Mouse (Mus musculus) liver, embryonic 15.5 days (tissue): ENCODE results near the gene Sbk3. TPM values are rescaled to one million over a fixed set of nuclear protein-coding genes. Genes with fewer than 3 reads are reported as not detected.
A peak's percentile ranks its signal among the peaks of the same experiment; 100 is the strongest.
"Not testable (repeated sequence)": the region's sequence is repeated elsewhere in the genome, so short reads cannot be mapped to it uniquely, and the experiment has no call there.

ENCODE experiments used
- ATAC-seq: fragments of 200-750 bp; cut with Nextera tagmentation; 2 replicates; pipeline ENCODE4 v1.8.0; 2017; ENCODE audit warnings: moderate number of reproducible peaks, mild to moderate bottlenecking, moderate library complexity; ENCODE audit not compliant: insufficient read depth
- H3K27ac ChIP-seq: fragments of 300-500 bp; sonication (generic); replicated peaks from 2 replicates; pipeline ENCODE4 v1.5.1; 2015; ENCODE audit warnings: mild to moderate bottlenecking, inconsistent platforms
- H3K27me3 ChIP-seq: fragments of 300-500 bp; sonication (generic); 2 replicates; pipeline ENCODE4 v1.6.1; 2015; ENCODE audit warnings: mild to moderate bottlenecking, inconsistent platforms
- H3K36me3 ChIP-seq: fragments of 300-500 bp; sonication (generic); replicated peaks from 2 replicates; pipeline ENCODE4 v1.6.1; 2015; ENCODE audit warnings: moderate library complexity, mild to moderate bottlenecking, inconsistent platforms
- H3K4me1 ChIP-seq: fragments of 300-500 bp; sonication (generic); replicated peaks from 2 replicates; pipeline ENCODE4 v1.6.1; 2015; ENCODE audit warnings: inconsistent platforms
- H3K4me2 ChIP-seq: fragments of 300-500 bp; sonication (generic); 2 replicates; pipeline ENCODE4 v1.6.1; 2015; ENCODE audit warnings: moderate library complexity, mild to moderate bottlenecking, inconsistent platforms
- H3K4me3 ChIP-seq: fragments of 300-500 bp; sonication (generic); replicated peaks from 2 replicates; pipeline ENCODE4 v1.5.1; 2015; ENCODE audit warnings: mild to moderate bottlenecking, inconsistent platforms
- H3K9ac ChIP-seq: fragments of 300-500 bp; sonication (generic); 2 replicates; pipeline ENCODE4 v1.6.1; 2015; ENCODE audit warnings: moderate library complexity, mild to moderate bottlenecking, inconsistent platforms
- H3K9me3 ChIP-seq: fragments of 300-500 bp; sonication (generic); replicated peaks from 2 replicates; pipeline ENCODE4 v1.6.1; 2016; ENCODE audit warnings: inconsistent platforms
- WGBS: fragments of 180-500 bp; shearing (Covaris S2); methylation state at CpG from one replicate; pipeline ENCODE4 v1.1.7; 2015; ENCODE audit warnings: mixed read lengths; ENCODE audit not compliant: insufficient replicate concordance; 5-methylcytosine and 5-hydroxymethylcytosine counted together
- polyA plus RNA-seq: library from polyadenylated mRNA; unstranded; fragments of >200 nt; fragmentation: Nextera tagmentation; extraction: Ambion mirVana; gene quantifications from 2 replicates; pipeline ENCODE4 v1.2.1, GENCODE M21; 2015

Sbk3 gene
- not detected in 2 replicates for polyA plus RNA-seq

DNA sequence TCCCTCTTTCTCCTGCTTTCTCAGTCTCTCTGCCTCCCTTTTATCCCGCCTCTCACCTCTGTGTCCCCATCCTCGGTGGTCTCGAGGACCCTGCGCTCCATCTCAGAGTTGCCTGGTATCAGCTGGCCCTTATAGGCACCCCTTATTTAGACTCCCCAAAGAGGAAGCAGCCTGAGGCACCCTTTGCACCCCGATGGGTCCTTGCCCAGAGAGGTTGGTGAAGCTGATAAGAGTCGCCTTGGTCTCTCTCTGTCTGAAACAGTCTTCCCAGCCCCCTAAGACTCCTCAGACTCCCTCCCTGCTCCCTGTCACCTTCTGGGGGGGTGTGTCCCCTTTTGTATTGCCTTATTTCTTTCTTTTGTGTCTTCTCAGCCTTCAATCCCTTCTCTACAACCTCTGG lies at the start of gene Sbk3:
Gene Sbk3 (minus strand): TSS at position 101 of the 400 bp plus-strand sequence.
- Histone ChIP-seq H3K4me1 (no peaks in the 10 kb centered on the region), H3K27me3 (no peaks in the 10 kb centered on the region), H3K36me3 (no peaks in the 10 kb centered on the region), H3K9ac (no peak within 1 kb of the TSS), H3K4me2 (no peak within 1 kb of the TSS), H3K4me3 (no peak within 1 kb of the TSS), H3K9me3 (no peaks in the 10 kb centered on the region), H3K27ac (no peak within 1 kb of the TSS)
- 23% methylated on average over 6 of the region's 6 CpGs for WGBS
- no peak for ATAC-seq

GRCm38 (mm10) chr7:5020685-5021084 lies 49.7 kb upstream of the Sbk3 start:
- Histone ChIP-seq H3K9me3 (no peaks in the 10 kb centered on the region), H3K27me3 (no peaks in the 10 kb centered on the region), H3K4me2 (peak overlapping the region; percentile 78), H3K36me3 (peaks cover 42% of the 10 kb centered on the region), H3K9ac (peak overlapping the region; percentile 94), H3K27ac (peak overlapping the region; percentile 94), H3K4me1 (peaks cover 43% of the 10 kb centered on the region), H3K4me3 (peak overlapping the region; percentile 81)
- peak; percentile 23 for ATAC-seq
- WGBS, result under 1% methylated on average over 15 of the region's 15 CpGs

GRCm38 (mm10) chr7:5020000-5020681 lies 49.2 kb upstream of the Sbk3 start, which contains the start of the genes Zfp865 and Ccdc106:
Gene Zfp865 (plus strand): TSS chr7:5020376.
Gene Ccdc106 (plus strand): TSS chr7:5020553.
- Histone ChIP-seq H3K4me1 (peaks cover 45% of the 10 kb centered on the region), H3K4me2 (peak within 1 kb of the TSS; percentile 78), H3K36me3 (peaks cover 41% of the 10 kb centered on the region), H3K27ac (peak within 1 kb of the TSS; percentile 94), H3K27me3 (no peaks in the 10 kb centered on the region), H3K9me3 (no peaks in the 10 kb centered on the region), H3K9ac (peak within 1 kb of the TSS; percentile 94), H3K4me3 (peak within 1 kb of the TSS; percentile 81)
- WGBS, result under 1% methylated on average over 49 of the region's 49 CpGs
- ATAC-seq, result peak; percentile 86

DNA sequence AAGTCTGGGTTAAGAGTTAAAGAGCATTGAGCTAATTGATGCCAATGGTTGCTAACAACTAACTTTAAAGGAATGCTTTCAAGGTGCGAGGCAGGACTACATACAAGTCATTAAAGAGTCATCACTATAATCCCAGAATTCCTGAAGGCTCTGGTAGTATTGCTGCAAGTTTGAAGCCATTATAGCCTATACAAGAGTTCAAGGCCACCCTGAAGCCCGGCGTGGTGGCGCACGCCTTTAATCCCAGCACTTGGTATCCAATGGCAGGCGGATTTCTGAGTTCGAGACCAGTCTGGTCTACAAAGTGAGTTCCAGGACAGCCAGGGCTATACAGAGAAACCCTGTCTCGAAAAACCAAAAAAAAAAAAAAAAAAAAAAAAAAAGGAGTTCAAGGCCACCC lies 48.6 kb upstream of the Sbk3 start:
- peaks cover 36% of the 10 kb centered on the region for H3K36me3 ChIP-seq
- peak overlapping the region; percentile 81 for H3K4me3 ChIP-seq
- H3K9ac ChIP-seq, result peak overlapping the region; percentile 94; the same call in 1 of the 2 replicates
- H3K27ac ChIP-seq, result peak overlapping the region; percentile 94
- not testable (repeated sequence) for H3K27me3 ChIP-seq, ATAC-seq, H3K9me3 ChIP-seq
- H3K4me2 ChIP-seq, result peak overlapping the region; percentile 78
- WGBS, result 20% methylated on average over 8 of the region's 8 CpGs
- peaks cover 45% of the 10 kb centered on the region for H3K4me1 ChIP-seq

DNA sequence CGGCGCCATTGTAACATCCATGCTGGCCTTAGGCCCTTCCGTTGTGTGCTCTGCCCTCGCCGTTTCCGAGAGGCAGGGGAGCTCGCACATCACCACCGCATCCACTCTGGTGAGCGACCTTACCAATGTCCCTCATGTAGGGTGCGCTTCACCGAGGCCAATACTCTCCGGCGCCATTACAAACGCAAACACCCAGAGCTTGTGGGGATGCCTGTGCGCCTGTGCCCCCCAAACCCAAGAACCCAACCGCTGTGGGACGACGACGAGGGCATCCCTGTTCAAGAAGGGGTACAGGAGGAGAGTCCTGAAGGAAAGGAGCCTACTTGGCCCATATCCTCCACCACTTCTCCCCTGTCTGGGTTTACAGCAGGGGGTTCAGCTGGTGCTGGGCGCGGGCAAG lies 47.0 kb upstream of the Sbk3 start:
- Histone ChIP-seq H3K27me3 (no peaks in the 10 kb centered on the region), H3K36me3 (peaks cover 28% of the 10 kb centered on the region), H3K4me2 (no peak overlapping the region), H3K27ac (no peak overlapping the region), H3K9ac (no peak overlapping the region), H3K4me1 (peaks cover 57% of the 10 kb centered on the region), H3K4me3 (no peak overlapping the region), H3K9me3 (no peaks in the 10 kb centered on the region)
- 90% methylated on average over 21 of the region's 21 CpGs for WGBS
- no peak for ATAC-seq

DNA sequence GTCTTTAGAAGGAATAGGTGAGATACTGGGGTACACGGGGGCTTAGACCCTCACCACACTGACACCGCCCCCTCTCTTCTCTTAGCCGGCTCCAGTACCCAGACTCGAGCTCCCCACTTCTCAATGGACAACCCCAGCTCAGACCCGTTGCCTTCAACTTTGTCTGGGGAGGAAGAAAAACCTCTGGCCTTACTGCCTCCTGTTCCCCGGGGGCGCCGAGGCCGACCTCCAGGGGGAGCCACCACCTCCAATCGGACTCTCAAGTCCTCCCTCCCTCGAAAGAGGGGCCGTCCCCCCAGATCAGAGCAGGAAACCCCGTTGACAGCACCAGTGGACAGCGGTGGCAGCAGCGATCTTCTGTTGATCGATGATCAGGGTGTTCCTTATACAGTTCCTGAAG lies 46.4 kb upstream of the Sbk3 start:
- Histone ChIP-seq H3K27ac (no peak overlapping the region), H3K4me2 (no peak overlapping the region), H3K27me3 (no peaks in the 10 kb centered on the region), H3K4me1 (peaks cover 55% of the 10 kb centered on the region), H3K9ac (no peak overlapping the region), H3K4me3 (no peak overlapping the region), H3K36me3 (peaks cover 28% of the 10 kb centered on the region), H3K9me3 (no peaks in the 10 kb centered on the region)
- 82% methylated on average over 16 of the region's 16 CpGs for WGBS
- no peak for ATAC-seq

DNA sequence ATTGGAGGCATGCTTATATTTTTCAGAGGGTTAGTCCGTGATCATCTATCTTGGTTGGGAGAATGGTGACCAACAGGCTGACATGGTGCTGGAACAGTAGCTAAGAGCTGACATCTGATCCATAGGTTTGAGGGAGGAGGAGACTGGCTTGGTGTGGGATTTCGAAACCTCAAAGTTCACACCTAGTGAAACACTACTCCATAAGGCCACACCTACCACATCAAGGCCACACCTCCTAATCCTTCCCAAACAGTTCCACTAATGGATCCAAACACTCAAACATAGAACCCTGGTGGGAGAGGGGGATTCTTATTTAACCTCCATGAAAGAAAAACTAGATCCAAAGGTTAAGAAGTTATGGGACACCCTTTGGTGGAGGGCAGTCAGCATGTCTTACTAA lies 46.0 kb upstream of the Sbk3 start:
- Histone ChIP-seq H3K4me1 (peaks cover 50% of the 10 kb centered on the region), H3K9ac (no peak overlapping the region), H3K9me3 (no peaks in the 10 kb centered on the region), H3K4me3 (no peak overlapping the region), H3K4me2 (no peak overlapping the region), H3K27ac (no peak overlapping the region), H3K27me3 (no peaks in the 10 kb centered on the region), H3K36me3 (peaks cover 30% of the 10 kb centered on the region)
- 90% methylated on average over 2 of the region's 2 CpGs for WGBS
- ATAC-seq, result no peak

- 41% methylated on average over 3 of the region's 3 CpGs for WGBS
- Histone ChIP-seq H3K36me3 (peaks cover 39% of the 10 kb centered on the region), H3K9ac (peak overlapping the region; percentile 81), H3K4me2 (peak overlapping the region; percentile 93), H3K9me3 (no peaks in the 10 kb centered on the region), H3K27ac (peak overlapping the region; percentile 98), H3K4me3 (peak overlapping the region; percentile 77), H3K27me3 (no peaks in the 10 kb centered on the region), H3K4me1 (peaks cover 42% of the 10 kb centered on the region)
- ATAC-seq, result no peak
Observed at GRCm38 (mm10) chr7:5016057-5016456, 45.1 kb upstream of the Sbk3 start.

- H3K36me3 ChIP-seq, result peaks cover 46% of the 10 kb centered on the region
- no peaks in the 10 kb centered on the region for H3K9me3 ChIP-seq
- under 1% methylated on average over 75 of the region's 76 CpGs for WGBS
- no peaks in the 10 kb centered on the region for H3K27me3 ChIP-seq
- H3K27ac ChIP-seq, result peak within 1 kb of the TSS; percentile 98
- peak within 1 kb of the TSS; percentile 81 for H3K9ac ChIP-seq
- peak within 1 kb of the TSS; percentile 93 for H3K4me2 ChIP-seq
- H3K4me1 ChIP-seq, result peaks cover 36% of the 10 kb centered on the region
- H3K4me3 ChIP-seq, result peak within 1 kb of the TSS; percentile 77
- peak; percentile 74 for ATAC-seq
Observed at GRCm38 (mm10) chr7:5015118-5016001, 44.4 kb upstream of the Sbk3 start, which contains the start of gene Gm44973. Gene Gm44973 (plus strand): TSS chr7:5015496.

- under 1% methylated on average over 42 of the region's 42 CpGs for WGBS
- Histone ChIP-seq H3K9me3 (no peaks in the 10 kb centered on the region), H3K27me3 (no peaks in the 10 kb centered on the region), H3K9ac (peak within 1 kb of the TSS; percentile 81), H3K36me3 (peaks cover 55% of the 10 kb centered on the region), H3K4me2 (peak within 1 kb of the TSS; percentile 93), H3K4me1 (peaks cover 34% of the 10 kb centered on the region), H3K27ac (peak within 1 kb of the TSS; percentile 98), H3K4me3 (peak within 1 kb of the TSS; percentile 77)
- ATAC-seq, result peak; percentile 81
Observed at GRCm38 (mm10) chr7:5014251-5015117, 43.5 kb upstream of the Sbk3 start, which contains the start of the genes Zfp524 and Fiz1. Gene Zfp524 (plus strand): TSS chr7:5014415. Gene Fiz1 (minus strand): TSS chr7:5014697.
